Mouse (Mus musculus): Measurements from ENCODE around the gene Fam78b. TPM values are rescaled to one million over a fixed set of nuclear protein-coding genes. Genes with fewer than 3 reads are reported as not detected.

The Fam78b gene
- 10 to 100 TPM; 35.6 to 39.0 TPM for total RNA-seq (2021)
- long read RNA-seq, full-length matches to known transcripts, result 6 of 11 reads
- long read RNA-seq, partial matches to known transcripts, result 1 of 11 reads
- long read RNA-seq, other reads (novel, unspliced or antisense), result 4 of 11 reads

- DNase-seq (ENCODE audit: low spot score in 2 of 2), result peak; percentile 53 to 64
Observed at GRCm38 (mm10) chr1:167001174-167001843, at the start of gene Fam78b. TSS of gene Fam78b (plus strand) at chr1:167001417.

GRCm38 (mm10) chr1:166964508-166964907 lies 36.7 kb upstream of the Fam78b start:
- no peak for DNase-seq (ENCODE audit: low spot score in 2 of 2)

DNA sequence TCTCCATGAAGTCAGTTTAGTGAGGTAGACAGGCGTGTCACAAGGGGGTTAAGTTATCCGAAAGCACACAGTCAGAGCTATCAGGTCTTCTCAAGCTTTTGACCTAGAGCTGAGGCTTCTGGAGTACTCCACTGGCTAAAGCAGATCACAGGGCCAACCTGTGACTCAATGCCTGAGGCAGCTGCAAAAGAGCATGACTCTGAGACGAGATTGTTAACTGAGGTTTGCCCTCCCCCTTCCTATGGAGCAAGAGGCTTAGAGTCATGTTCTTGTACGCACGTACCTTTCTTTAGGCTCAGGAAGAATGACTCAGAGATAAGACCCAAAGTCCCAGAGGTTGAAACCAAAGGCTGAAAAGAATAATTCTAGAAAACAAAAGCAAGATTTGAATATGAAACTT lies 32.9 kb upstream of the Fam78b start:
- no peak for DNase-seq (ENCODE audit: low spot score in 2 of 2)

GRCm38 (mm10) chr1:166973731-166974130 lies 27.5 kb upstream of the Fam78b start:
- DNase-seq (ENCODE audit: low spot score in 2 of 2), result no peak

- DNase-seq (ENCODE audit: low spot score in 2 of 2), result no peak
Observed at GRCm38 (mm10) chr1:166978611-166979010, 22.6 kb upstream of the Fam78b start.

GRCm38 (mm10) chr1:166994266-166994665 lies 7.0 kb upstream of the Fam78b start:
- no peak for DNase-seq (ENCODE audit: low spot score in 2 of 2)

DNA sequence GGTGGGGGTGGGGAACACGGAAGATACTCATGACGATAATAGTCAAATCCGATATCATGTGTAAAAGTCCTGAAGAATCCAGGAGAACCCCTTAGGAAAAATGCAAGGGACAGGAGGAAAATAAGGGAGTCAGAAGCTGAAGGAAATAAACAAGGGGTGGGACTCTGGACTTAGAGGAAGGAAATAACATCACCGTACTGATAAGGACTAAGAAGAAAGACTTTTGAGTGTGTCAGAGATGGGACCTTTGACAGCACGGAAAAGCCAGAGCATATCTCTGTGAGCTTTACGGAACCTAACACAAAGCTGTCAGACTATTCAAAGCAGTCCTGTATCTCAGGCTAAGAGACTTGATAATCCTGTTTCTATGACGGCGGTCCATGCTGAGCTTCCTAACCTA lies 5.0 kb upstream of the Fam78b start:
- DNase-seq (ENCODE audit: low spot score in 2 of 2), result no peak

DNA sequence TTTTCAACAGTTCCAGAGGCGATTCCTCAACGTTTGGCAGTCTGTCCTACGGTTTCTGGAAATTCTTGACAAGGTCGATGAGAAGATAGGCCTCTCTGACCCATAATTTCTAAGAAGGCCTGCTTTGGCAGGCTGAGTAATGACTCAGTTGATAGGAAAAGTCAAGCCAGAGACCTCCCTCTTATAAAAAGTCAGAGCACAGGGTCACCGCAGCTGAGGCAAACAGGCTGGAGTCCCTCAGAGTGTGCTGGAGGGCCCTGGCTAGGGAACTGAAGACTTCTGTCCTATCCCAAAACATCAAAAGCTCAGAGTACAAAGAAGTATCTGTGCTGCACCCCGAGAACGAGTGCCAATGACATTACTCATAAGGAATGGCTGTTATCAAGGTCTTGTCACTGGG lies 4.4 kb upstream of the Fam78b start:
- DNase-seq (ENCODE audit: low spot score in 2 of 2), result no peak

DNA sequence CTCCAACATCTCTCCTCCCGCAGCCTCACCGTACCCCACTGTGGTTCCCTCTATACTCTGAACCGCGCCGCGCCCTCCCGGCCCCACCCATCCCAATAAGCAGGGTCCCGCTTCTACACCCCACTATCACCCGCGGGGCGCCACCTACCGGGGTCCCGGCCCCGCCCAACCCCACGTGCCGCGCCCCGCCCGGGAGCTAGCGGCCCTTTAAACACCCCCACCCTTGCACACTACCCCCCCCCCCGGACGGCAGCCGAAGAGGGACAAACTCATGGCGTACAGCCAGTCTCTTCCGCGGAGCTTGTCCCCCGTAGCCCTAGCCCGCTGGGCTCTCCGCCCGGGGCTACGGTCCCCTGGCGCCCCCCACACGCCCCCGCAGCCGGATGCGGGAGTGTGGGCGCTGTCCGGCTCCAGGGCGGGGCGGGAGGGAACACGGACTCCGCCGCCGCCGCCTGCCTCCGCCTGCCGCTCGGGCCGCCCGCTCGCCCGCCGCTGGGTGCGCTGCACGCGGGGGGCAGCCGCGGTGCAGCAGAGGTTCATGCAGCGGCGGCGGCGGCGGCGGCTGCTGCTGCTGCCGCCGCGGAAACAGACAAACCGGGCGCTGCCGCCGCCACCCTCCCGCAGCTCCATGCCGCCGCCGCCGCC lies 566 bp upstream of the Fam78b start:
- peak; percentile 73 to 81 for DNase-seq (ENCODE audit: low spot score in 2 of 2)

GRCm38 (mm10) chr1:167001844-167002485 lies 748 bp downstream of the Fam78b start:
- DNase-seq (ENCODE audit: low spot score in 2 of 2), result peak; percentile 27 to 28

- peak; percentile 31 to 57 for DNase-seq (ENCODE audit: low spot score in 2 of 2)
Observed at GRCm38 (mm10) chr1:167002486-167002850, 1.3 kb downstream of the Fam78b start.

- no peak for DNase-seq (ENCODE audit: low spot score in 2 of 2)
Observed at GRCm38 (mm10) chr1:167004621-167005020, 3.4 kb downstream of the Fam78b start.

DNA sequence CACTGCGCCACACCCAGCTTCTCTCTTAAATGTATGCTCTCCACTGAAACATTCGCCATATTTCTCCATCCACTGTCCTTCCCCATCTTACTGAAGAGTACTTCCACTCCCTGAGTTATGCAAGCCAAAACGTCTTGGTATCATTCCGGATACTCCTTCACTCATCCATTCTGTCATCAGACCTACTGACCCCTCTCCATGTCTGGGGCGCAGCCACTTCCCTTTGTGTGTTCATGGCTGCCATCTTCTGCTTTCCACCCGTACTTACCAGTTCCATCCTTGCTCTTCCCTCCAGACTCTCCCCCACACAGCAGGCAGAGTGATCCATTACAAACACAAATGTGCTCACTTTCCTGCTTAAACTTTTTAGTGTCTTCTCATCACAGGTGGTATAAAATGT lies 6.1 kb downstream of the Fam78b start:
- DNase-seq (ENCODE audit: low spot score in 2 of 2), result no peak

DNA sequence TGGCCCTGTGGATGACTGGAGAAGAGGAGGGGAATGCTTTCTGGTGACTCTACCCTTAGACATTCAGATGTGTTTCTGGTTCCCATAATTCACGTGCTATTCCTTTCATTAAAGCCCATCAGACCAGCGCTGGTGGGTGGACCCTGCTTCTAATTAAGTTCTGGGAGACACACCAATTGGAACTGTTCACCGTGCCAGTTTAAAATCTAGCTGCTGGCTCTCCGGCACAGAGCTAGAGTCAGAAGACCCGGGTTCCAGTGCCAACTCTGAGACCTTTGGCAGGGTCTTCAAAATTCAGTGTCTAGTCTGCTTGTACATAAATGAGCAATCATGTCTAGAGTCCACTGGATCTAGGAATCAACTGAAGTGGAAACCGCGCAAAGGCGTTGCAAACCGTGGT lies 9.0 kb downstream of the Fam78b start:
- DNase-seq (ENCODE audit: low spot score in 2 of 2), result no peak

GRCm38 (mm10) chr1:167011301-167011700 lies 10.1 kb downstream of the Fam78b start:
- no peak for DNase-seq (ENCODE audit: low spot score in 2 of 2)

DNA sequence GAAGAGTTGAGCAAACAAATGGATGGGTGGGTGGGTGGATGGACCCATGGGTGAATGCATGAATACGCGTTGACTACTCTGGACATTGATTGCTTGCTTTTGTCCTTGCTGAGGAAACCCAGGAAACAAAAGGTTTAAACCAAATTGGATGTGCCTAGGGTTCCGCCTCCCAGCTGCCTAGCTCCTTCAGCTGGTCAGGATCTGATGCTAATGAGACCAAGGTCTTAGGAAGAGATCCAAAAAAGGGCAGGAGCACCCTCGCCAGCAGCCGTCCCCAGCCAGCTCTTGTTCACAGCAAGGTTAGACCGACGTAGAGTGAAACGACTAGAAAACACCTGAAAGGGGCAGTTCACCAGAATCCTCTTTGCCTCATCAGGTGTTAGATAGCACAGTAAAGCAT lies 11.4 kb downstream of the Fam78b start:
- no peak for DNase-seq (ENCODE audit: low spot score in 2 of 2)

DNA sequence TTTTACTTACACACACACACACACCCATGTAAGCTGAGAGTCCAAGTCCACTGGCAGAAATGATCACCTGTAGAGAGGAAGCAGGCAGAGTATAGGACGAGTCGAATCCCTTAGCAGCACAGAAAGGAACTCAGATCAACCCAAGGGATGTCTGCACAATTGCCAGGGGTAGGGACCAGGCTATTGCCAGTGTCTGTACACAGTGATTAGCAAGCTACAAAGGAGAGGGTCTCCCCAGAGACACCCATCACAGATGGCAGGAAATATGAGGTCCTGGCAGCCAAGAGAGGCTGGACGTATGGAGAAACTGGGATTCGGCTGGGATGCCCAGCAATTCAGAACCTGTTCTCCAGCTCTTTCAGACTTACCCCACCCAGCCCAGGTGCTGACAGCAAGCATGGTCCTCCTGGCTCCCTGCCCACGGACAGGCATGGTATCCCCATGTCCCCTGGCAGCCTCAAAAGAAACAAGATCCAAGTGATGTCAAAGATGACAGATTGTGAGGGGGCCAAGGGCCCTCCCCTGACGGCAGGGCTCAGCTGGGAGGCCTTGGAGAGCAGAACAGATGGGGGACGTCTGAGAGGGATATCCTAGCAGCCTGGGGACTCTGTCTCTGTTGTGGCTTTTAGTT lies 12.1 kb downstream of the Fam78b start:
- DNase-seq (ENCODE audit: low spot score in 2 of 2), result peak; percentile 42 to 46

- no peak for DNase-seq (ENCODE audit: low spot score in 2 of 2)
Observed at GRCm38 (mm10) chr1:167016269-167016668, 15.1 kb downstream of the Fam78b start.

- no peak for DNase-seq (ENCODE audit: low spot score in 2 of 2)
Observed at GRCm38 (mm10) chr1:167022001-167022424, 20.8 kb downstream of the Fam78b start.

DNA sequence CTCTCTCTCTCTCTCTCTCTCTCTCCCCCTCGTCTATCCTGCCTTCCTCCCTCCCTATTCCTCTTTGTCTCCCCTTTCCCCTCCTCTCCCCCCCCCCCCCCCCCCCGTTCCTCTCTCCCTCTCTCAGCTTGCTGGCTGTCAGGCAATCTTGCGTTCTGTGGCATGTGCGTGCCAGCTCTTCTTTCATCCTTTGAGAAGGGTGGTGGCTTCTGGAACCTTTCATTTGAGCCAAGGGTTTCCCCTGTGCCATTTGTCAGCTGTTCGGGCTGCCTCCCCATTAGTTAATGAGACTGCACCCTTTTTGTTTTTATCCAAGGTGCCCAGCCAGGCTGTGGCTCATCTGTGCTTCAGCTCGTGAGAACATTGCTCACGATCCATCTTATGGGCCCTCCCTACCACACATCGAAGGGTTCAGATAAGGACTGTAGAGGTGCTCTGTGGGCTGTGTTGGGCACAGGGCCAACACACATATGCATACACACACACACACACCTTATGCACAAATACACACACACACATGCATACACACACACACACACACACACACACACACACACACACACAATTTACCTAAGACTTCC lies 21.4 kb downstream of the Fam78b start:
- peak in 1 of 2 experiments; percentile 31 for DNase-seq (ENCODE audit: low spot score in 2 of 2)

- no peak for DNase-seq (ENCODE audit: low spot score in 2 of 2)
Observed at GRCm38 (mm10) chr1:167023794-167024193, 22.6 kb downstream of the Fam78b start.

Data from layer of hippocampus, postnatal 10 days (tissue).